ENCODE assay signal across 16 mouse cellular contexts in the genomic region with DNA sequence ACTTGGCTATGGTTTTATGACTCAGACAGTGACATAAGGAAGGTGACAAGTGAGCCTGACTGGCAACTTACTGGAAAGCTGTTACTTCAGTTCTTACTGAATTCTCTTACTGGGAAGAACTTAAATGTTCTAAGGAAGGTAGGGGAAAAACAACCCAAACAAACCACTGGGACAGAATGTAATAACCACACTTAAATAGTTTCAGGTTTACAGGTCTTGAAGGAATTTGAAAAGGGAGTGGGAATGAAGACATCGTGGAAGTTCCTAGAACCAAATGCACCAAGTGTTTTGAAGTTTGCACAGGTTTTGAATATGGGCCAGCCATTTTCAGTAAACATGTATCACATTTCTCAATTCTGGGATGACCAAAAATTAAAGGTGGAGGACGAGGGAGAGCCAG.
"Had no signal": no experiment of that assay in that cellular context is flagged by ENCODE, and none has a peak within 500 bp of the region (broad histone marks: within the 10 kb centered on the region; RNA-seq: fewer than 3 reads in every experiment).

No protein-coding gene starts in this region.

- H3K9me3 ChIP-seq: neural tube, embryonic 13.5 days; neural tube, embryonic 15.5 days; stomach, embryonic 15.5 days had no signal

- H3K27me3 ChIP-seq: neural tube, embryonic 13.5 days; neural tube, embryonic 15.5 days; stomach, embryonic 15.5 days had no signal

- H3K36me3 ChIP-seq: neural tube, embryonic 13.5 days; neural tube, embryonic 15.5 days; stomach, embryonic 15.5 days had no signal

- H3K4me3 ChIP-seq: neural tube, embryonic 13.5 days; neural tube, embryonic 15.5 days; stomach, embryonic 15.5 days had no signal

- DNase-seq: retina, postnatal 1 day; right cerebral cortex, adult 18-20 months; right cerebral cortex, postnatal 14 days; right cerebral cortex, postnatal 25 days; right cerebral cortex, postnatal 4 days; spleen, adult 18-20 months; thymus, adult 18-20 months; thymus, adult 2 months; thymus, postnatal 14 days; thymus, postnatal 25 days; thymus, postnatal 36 days; thymus, postnatal 4 days had no signal

- H3K4me2 ChIP-seq: neural tube, embryonic 13.5 days; neural tube, embryonic 15.5 days; stomach, embryonic 15.5 days had no signal

- H3K9ac ChIP-seq: neural tube, embryonic 13.5 days; neural tube, embryonic 15.5 days; stomach, embryonic 15.5 days had no signal

- H3K4me1 ChIP-seq: neural tube, embryonic 13.5 days; neural tube, embryonic 15.5 days; stomach, embryonic 15.5 days had no signal

- H3K27ac ChIP-seq: neural tube, embryonic 13.5 days; neural tube, embryonic 15.5 days; stomach, embryonic 15.5 days; stomach, postnatal 0 days had no signal
